Mouse (Mus musculus) heart, adult 10 weeks (tissue): ENCODE results near the gene Smim17. TPM values are rescaled to one million over a fixed set of nuclear protein-coding genes. Genes with fewer than 3 reads are reported as not detected.

Source experiments
- polyA plus RNA-seq: library from polyadenylated mRNA; stranded (reverse); fragments of 350-450 nt; fragmentation: Illumina TruSeq; extraction: RNeasy Lipid Tissue Mini Kit (QIAGEN cat#74804); gene quantifications from one replicate; pipeline ENCODE4 v1.2.3, GENCODE M21; 2014; ENCODE audit warnings: low read depth, low replicate concordance

The Smim17 gene
- polyA plus RNA-seq, result not detected

DNA sequence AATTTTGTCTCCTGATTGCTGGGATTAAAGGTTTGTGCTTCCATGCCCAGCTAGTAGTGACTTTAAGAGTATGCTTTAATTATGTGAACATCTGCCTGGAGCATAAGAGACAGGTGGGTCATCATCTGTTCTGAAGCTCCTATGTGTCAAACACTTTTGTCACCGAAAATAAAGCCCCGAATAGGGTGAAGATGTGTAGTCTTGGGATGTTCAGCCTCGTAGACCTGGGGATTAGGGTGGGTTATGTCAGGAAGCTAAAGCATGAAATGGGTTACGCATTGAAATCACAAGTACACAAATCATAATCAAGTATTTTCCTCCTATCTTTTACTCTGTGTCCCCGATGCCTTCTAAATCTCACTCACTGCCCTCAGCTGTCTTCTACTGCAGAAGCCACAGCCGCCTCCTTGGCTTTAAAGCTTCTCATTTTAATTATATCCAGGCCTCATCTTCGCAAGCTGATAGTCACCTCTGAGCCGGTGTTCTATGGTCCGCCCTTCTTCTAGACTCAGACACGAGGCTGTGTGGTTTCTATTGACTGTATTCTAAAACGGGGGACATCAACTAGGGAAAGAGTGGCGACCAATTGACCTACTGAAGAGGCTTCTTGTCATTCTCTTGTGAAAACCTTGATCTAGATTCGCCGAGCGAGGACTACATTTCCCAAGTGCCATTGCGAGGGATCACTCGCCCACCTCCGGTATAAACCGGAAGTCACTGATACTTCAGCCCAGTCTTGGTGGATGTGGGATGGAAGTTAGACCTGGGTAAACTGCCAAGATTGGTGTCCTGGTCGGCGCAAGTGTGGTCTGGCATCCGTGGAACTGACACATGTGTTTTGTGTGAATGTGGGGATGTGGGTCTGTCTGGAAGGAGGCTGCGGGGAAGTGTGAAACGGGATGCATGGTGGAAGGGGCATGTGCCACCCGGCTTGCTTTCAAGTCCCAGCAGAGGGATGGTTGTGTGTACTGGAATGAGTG is at the start of gene Smim17:
Gene Smim17 (plus strand): TSS at position 720 of the 980 bp plus-strand sequence.

DNA sequence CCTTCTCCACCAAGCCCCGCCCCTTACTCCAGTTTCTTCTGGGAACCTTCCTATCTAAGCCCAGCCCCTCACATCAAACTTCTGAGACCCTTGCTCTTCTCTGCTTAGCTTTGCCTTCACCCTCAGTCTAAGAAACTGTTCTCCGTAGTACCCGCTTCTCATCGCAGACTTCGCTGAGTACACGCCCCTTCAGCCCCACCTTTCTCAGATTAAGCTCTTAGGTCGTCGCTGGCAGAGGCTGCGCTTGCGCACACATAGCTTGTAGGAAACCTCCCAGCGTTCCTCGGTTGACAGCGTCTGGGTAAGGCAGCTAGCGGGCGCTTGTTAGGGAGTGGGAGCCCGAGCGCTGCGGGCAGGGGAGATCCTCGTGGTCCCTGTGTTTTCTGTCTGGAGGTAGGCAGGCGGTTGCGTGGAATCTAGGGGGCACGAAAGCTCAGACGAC is 35.4 kb upstream of the Smim17 start, which contains the start of gene Zfp78:
Gene Zfp78 (plus strand): TSS at position 234 of the 442 bp plus-strand sequence.

DNA sequence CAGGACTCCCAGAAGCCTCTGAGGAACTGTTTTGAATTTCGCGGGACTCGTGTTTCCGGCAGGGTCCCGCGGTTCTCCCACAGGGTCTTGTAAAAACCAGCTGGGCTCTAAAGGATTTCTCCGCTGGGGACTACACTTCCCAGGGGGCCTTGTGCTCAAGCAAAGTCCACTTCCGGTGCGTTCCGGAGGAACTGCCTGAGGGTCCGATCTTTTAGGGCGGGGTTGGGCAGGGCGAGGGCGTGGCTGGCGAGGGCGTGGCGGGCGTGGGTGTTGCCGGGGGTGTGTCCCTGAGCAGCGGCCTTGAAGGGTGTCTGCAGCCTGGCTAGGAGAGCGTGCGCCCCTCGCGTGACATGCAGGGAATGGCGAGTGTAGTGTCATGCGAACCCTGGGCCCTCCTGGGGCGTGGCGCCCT is 15.5 kb upstream of the Smim17 start, which contains the start of gene Zfp28:
Gene Zfp28 (plus strand): TSS at position 252 of the 412 bp plus-strand sequence.

DNA sequence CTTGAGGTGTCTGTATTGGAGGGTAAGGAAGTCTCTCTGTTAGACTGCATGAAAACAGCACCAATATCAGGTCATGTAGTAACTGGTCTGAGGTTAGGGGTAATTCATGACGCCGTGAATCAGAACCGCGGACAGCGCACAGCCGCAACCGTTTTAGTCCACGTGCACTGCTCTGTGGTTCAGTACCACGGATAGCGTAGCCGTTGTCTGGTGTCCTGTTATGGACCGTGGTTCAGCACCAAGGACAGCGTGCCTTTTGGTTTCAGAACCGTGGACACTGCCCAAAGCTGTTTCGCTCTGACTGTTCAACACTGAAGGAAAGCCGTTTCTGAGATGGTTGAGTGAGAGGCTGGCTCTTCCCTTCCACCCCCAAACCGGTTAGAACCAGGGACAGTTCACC is 11.5 kb downstream of the Smim17 start, which contains the start of gene Gm20715:
Gene Gm20715 (plus strand): TSS at position 235 of the 400 bp plus-strand sequence.

DNA sequence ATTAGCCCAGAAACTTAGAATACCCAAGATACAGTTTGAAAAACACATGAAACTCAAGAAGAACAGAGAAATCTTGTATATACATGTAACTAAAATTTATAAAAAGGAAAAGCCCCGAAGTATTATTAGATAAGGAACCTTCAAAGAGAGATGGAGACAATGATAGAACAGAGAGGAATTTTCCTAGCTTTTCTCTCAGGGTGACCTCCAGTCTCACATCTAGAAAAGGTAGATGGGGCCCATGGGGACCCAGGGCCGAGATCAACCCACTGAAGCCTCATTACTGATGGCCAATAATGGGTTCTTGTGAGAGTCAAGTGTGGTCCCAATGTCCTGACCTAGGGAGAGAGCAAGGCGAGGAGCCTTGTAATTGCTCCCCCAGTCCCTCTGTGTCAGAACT is 39.9 kb downstream of the Smim17 start, which contains the start of gene Olfr1344:
Gene Olfr1344 (plus strand): TSS at position 301 of the 400 bp plus-strand sequence.

DNA sequence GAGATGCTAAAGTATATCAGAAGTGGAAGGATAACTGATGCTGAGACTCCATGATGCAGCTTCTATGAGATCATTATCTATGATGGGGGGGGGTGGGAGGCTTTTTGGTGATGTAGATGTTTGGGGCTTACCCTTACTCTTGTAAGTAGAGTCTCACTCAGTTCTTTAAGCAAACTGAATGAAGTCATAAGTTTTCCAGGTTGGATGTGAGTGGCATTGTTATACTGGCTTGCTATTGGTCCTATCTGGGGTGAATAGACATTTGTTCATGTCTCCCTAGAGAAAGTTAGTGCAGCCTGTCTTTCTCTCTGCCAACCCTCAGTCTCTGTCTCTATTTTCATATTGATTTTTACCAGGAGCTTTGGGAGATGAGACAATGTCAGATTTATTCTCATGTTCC is 57.4 kb downstream of the Smim17 start, which contains the start of gene Olfr1336:
Gene Olfr1336 (plus strand): TSS at position 301 of the 400 bp plus-strand sequence.

GRCm38 (mm10) chr7:6466951-6467350 is 68.4 kb downstream of the Smim17 start, which contains the start of gene Olfr1346:
TSS of gene Olfr1346 (plus strand) at chr7:6467101.

Other genes starting within 250 kb of the Smim17 start
- gene Zfp787, start 242.7 kb upstream of the Smim17 start, polyA plus RNA-seq, result 27.4 TPM
- gene Zfp444, start 226.5 kb upstream of the Smim17 start, polyA plus RNA-seq, result 5.7 TPM
- gene Galp, start 201.6 kb upstream of the Smim17 start, polyA plus RNA-seq, result not detected
- gene Zscan5b, start 176.4 kb upstream of the Smim17 start, polyA plus RNA-seq, result not detected
- gene Epp13, start 146.0 kb upstream of the Smim17 start, polyA plus RNA-seq, result not detected
- 3.1 TPM for gene Zfp667, start 112.1 kb upstream of the Smim17 start, polyA plus RNA-seq
- 3.0 TPM for gene Zfp583, start 67.4 kb upstream of the Smim17 start, polyA plus RNA-seq
- gene Gm3854, start 55.0 kb upstream of the Smim17 start, polyA plus RNA-seq, result 0.47 TPM
- gene Zfp78, start 35.4 kb upstream of the Smim17 start, polyA plus RNA-seq, result 2.1 TPM
- 6.3 TPM for gene Zfp28, start 15.4 kb upstream of the Smim17 start, polyA plus RNA-seq
- not detected for gene Gm20715, start 11.6 kb downstream of the Smim17 start, polyA plus RNA-seq
- not detected for gene Olfr1344, start 40.0 kb downstream of the Smim17 start, polyA plus RNA-seq
- gene Olfr1336, start 57.5 kb downstream of the Smim17 start, polyA plus RNA-seq, result not detected
- not detected for gene Olfr1346, start 68.4 kb downstream of the Smim17 start, polyA plus RNA-seq
- gene Olfr5, start 88.2 kb downstream of the Smim17 start, polyA plus RNA-seq, result not detected
- not detected for gene Olfr1347, start 101.0 kb downstream of the Smim17 start, polyA plus RNA-seq
- gene Olfr1348, start 110.0 kb downstream of the Smim17 start, polyA plus RNA-seq, result not detected
- not detected for gene Olfr1349, start 124.2 kb downstream of the Smim17 start, polyA plus RNA-seq
- gene Olfr1350, start 166.1 kb downstream of the Smim17 start, polyA plus RNA-seq, result not detected